Mouse (Mus musculus) midbrain, embryonic 13.5 days (tissue): ENCODE measurements around the gene Tube1. TPM values are rescaled to one million over a fixed set of nuclear protein-coding genes. Genes with fewer than 3 reads are reported as not detected.

Source experiments
- polyA plus RNA-seq: library from polyadenylated mRNA; unstranded; fragments of >200 nt; fragmentation: Nextera tagmentation; extraction: Ambion mirVana; gene quantifications from 2 replicates; pipeline ENCODE4 v1.2.1, GENCODE M21; 2015

The Tube1 gene
- polyA plus RNA-seq, 1 experiment from 2014 or later = 10.6 TPM

Other genes with a start within 250 kb of the Tube1 start
- 15.0 and 15.7 TPM in 2 replicates for gene Lama4, start 168.5 kb upstream of the Tube1 start, polyA plus RNA-seq
- gene Fam229b, start 62 bp upstream of the Tube1 start, polyA plus RNA-seq = 30.6 and 31.7 TPM in 2 replicates
- gene Ccn6, start 29.8 kb downstream of the Tube1 start, polyA plus RNA-seq = 0.32 and 0.53 TPM in 2 replicates
- gene Fyn, start 234.9 kb downstream of the Tube1 start, polyA plus RNA-seq = 62.4 and 64.8 TPM in 2 replicates